Mouse (Mus musculus) Patski (cell line): ENCODE results near the gene Dnajc13. TPM values are rescaled to one million over a fixed set of nuclear protein-coding genes. Genes with fewer than 3 reads are reported as not detected.

Source experiments
- ATAC-seq: fragments of 100-300 bp; one replicate; pipeline ENCODE4 v1.8.0; 2021
- CTCF ChIA-PET: fragments of 350-600 bp; sonication (Branson Sonifier 250); formaldehyde crosslinking; loops from one replicate; lab custom pipeline; 2022; ENCODE audit warnings: inconsistent platforms; lab: Charles Lee
- POLR2A ChIA-PET: fragments of 350-600 bp; sonication (Branson Sonifier 250); formaldehyde crosslinking; loops from one replicate; lab custom pipeline; 2022; ENCODE audit warnings: antibody characterized with exemption, inconsistent platforms; lab: Charles Lee
- DNase-seq: peaks from one replicate; pipeline ENCODE4 v3.0.0-alpha.2; 2011; ENCODE audit warnings: low read depth, low spot score
- H3K27me3 ChIP-seq: fragments of 371-371 bp; one replicate; pipeline ENCODE4 v1.5.1; 2021
- CTCF ChIP-seq: fragments of 100-300 bp; IDR thresholded peaks from one replicate; pipeline ENCODE4 v1.5.1; 2021
- in situ Hi-C: fragments of 300-500 bp; cut with MboI; formaldehyde crosslinking; loops from 3 replicates; pipeline ENCODE4 v1.11.1; 2018; ENCODE audit warnings: low pct_unique_long_range_greater_than_20kb, mixed read lengths
- polyA plus RNA-seq: library from polyadenylated mRNA; unstranded; gene quantifications from one replicate; pipeline ENCODE4 v1.2.3, GENCODE M21; 2021

The Dnajc13 gene
- polyA plus RNA-seq, 1 experiment from 2014 or later = 64.2 TPM

GRCm38 (mm10) chr9:104102301-104102700, 160.4 kb downstream of the Dnajc13 start:
- ChIA-PET CTCF (interaction anchor here (1.5 kb wide), 1 partner anchor 9 kb away, joined by 3 read pairs; no protein-coding TSS in a partner anchor), POLR2A (no interaction called here)
- no peaks in the 10 kb centered on the region for H3K27me3 ChIP-seq
- ATAC-seq = no peak
- in situ Hi-C loops = no loop called here
- no peak for DNase-seq
- no peak for TF ChIP-seq CTCF

- in situ Hi-C loops = no loop called here
- no peaks in the 10 kb centered on the region for H3K27me3 ChIP-seq
- ATAC-seq (no peak), DNase-seq (no peak)
- CTCF ChIA-PET = interaction anchor here (0.9 kb wide), 1 partner anchor 8 kb away, joined by 3 read pairs; no protein-coding TSS in a partner anchor
- no peak for TF ChIP-seq CTCF
- POLR2A ChIA-PET = interaction anchor here (0.6 kb wide), 2 partner anchors 21 to 195 kb away, joined by 3 read pairs; no protein-coding TSS in a partner anchor
Observed at GRCm38 (mm10) chr9:104101458-104101857, 161.3 kb downstream of the Dnajc13 start.

Other genes starting within 250 kb of the Dnajc13 start
- not detected for gene Gm28305, start 222.3 kb downstream of the Dnajc13 start, polyA plus RNA-seq
- gene Uba5, start 199.8 kb downstream of the Dnajc13 start, polyA plus RNA-seq = 42.2 TPM
- 24.7 TPM for gene Acad11, start 199.6 kb downstream of the Dnajc13 start, polyA plus RNA-seq
- gene Ackr4, start 136.0 kb downstream of the Dnajc13 start, polyA plus RNA-seq = 0.23 TPM
- gene Acpp, start 74.8 kb upstream of the Dnajc13 start, polyA plus RNA-seq = not detected